Mouse (Mus musculus) midbrain, embryonic 10.5 days (tissue): ENCODE measurements around the gene Gm3045. TPM values are rescaled to one million over a fixed set of nuclear protein-coding genes. Genes with fewer than 3 reads are reported as not detected.

Experiments used
- DNase-seq: peaks from one replicate; pipeline ENCODE4 v3.0.0-alpha.2; 2017; ENCODE audit warnings: low spot score
- H3K27ac ChIP-seq: fragments of 300-500 bp; sonication (generic); replicated peaks from 2 replicates; pipeline ENCODE4 v1.5.1; 2016; ENCODE audit warnings: mild to moderate bottlenecking
- H3K27me3 ChIP-seq: fragments of 300-500 bp; sonication (generic); 2 replicates; pipeline ENCODE4 v1.6.1; 2016; ENCODE audit warnings: low read depth, mild to moderate bottlenecking; ENCODE audit not compliant: poor library complexity, severe bottlenecking
- H3K36me3 ChIP-seq: fragments of 300-500 bp; sonication (generic); 2 replicates; pipeline ENCODE4 v1.6.1; 2016; ENCODE audit warnings: mild to moderate bottlenecking, moderate library complexity
- H3K4me1 ChIP-seq: fragments of 300-500 bp; sonication (generic); 2 replicates; pipeline ENCODE4 v1.6.1; 2016
- H3K4me3 ChIP-seq: fragments of 300-500 bp; sonication (generic); 2 replicates; pipeline ENCODE4 v1.5.1; 2016; ENCODE audit warnings: mild to moderate bottlenecking, moderate library complexity
- H3K9me3 ChIP-seq: fragments of 300-500 bp; sonication (generic); replicated peaks from 2 replicates; pipeline ENCODE4 v1.6.1; 2016; ENCODE audit warnings: mild to moderate bottlenecking
- WGBS: fragments of 180-500 bp; shearing (Covaris S2); methylation state at CpG from one replicate; pipeline ENCODE4 v1.1.7; 2016; 5-methylcytosine and 5-hydroxymethylcytosine counted together
- polyA plus RNA-seq: library from polyadenylated mRNA; unstranded; fragments of >200 nt; fragmentation: Nextera tagmentation; extraction: Ambion mirVana; gene quantifications from 2 replicates; pipeline ENCODE4 v1.2.1, GENCODE M21; 2016

The Gm3045 gene
- polyA plus RNA-seq, 1 experiment from 2014 or later, result not detected

- Histone ChIP-seq H3K4me3 (no peak overlapping the region), H3K27ac (no peak overlapping the region), H3K27me3 (no peaks in the 10 kb centered on the region), H3K36me3 (no peaks in the 10 kb centered on the region), H3K9me3 (no peaks in the 10 kb centered on the region), H3K4me1 (0 out of 2 replicates have a peak, but pooled peaks cover 5% of the 10 kb centered on the region)
- 79% methylated on average over 5 of the region's 5 CpGs for WGBS
- DNase-seq, result no peak
Measured at GRCm38 (mm10) chr13:56476790-56477189, 50.4 kb downstream of the Gm3045 start.

- Histone ChIP-seq H3K36me3 (no peaks in the 10 kb centered on the region), H3K27me3 (no peaks in the 10 kb centered on the region), H3K4me1 (0 out of 2 replicates have a peak, but pooled peaks cover 5% of the 10 kb centered on the region), H3K4me3 (no peak overlapping the region), H3K9me3 (no peaks in the 10 kb centered on the region), H3K27ac (no peak overlapping the region)
- DNase-seq, result no peak
- 74% methylated on average over 6 of the region's 6 CpGs for WGBS
Measured at GRCm38 (mm10) chr13:56477271-56477670, 50.9 kb downstream of the Gm3045 start.

- Histone ChIP-seq H3K4me1 (0 out of 2 replicates have a peak, but pooled peaks cover 5% of the 10 kb centered on the region), H3K9me3 (no peaks in the 10 kb centered on the region), H3K27ac (no peak overlapping the region), H3K36me3 (no peaks in the 10 kb centered on the region), H3K27me3 (no peaks in the 10 kb centered on the region), H3K4me3 (no peak overlapping the region)
- no peak for DNase-seq
- WGBS, result 90% methylated on average over 6 of the region's 6 CpGs
Measured at GRCm38 (mm10) chr13:56478027-56478426, 51.6 kb downstream of the Gm3045 start.

DNA sequence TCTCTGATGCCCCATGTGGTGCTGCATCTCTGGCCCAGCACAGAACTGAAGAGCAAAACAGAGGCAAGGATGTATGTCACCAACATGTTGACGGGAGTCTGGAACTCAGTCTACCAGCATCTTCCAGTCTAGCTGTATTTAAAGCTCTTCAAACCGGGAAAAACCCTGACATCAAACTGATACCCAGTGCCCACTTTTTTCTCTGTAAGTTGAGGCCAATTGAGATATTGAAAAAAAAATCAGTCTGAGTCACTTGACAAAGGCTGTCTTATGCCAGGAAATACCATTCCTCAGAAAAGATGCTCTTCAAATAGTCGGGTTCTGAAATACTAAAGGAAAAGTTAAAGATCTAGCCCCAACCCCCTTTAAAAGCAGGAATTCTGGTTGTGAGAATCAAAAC, 55.8 kb downstream of the Gm3045 start, which contains the start of gene Il9:
TSS of gene Il9 (minus strand) at position 101 of the 400 bp plus-strand sequence.
- Histone ChIP-seq H3K27me3 (no peaks in the 10 kb centered on the region), H3K9me3 (no peaks in the 10 kb centered on the region), H3K27ac (no peak within 1 kb of the TSS), H3K36me3 (no peaks in the 10 kb centered on the region), H3K4me1 (0 out of 2 replicates have a peak, but pooled peaks cover 3% of the 10 kb centered on the region), H3K4me3 (no peak within 1 kb of the TSS)
- no peak for DNase-seq
- WGBS, result 87% methylated on average over 3 of the region's 3 CpGs

Other genes with a start within 250 kb of the Gm3045 start
- gene Tifab, start 247.7 kb upstream of the Gm3045 start, polyA plus RNA-seq, result 1.4 and 1.6 TPM in 2 replicates
- 33.7 and 34.4 TPM in 2 replicates for gene Neurog1, start 174.4 kb upstream of the Gm3045 start, polyA plus RNA-seq
- gene Cxcl14, start 130.0 kb upstream of the Gm3045 start, polyA plus RNA-seq, result 5.4 and 9.3 TPM in 2 replicates
- gene Slc25a48, start 11.8 kb downstream of the Gm3045 start, polyA plus RNA-seq, result not detected in 2 replicates
- not detected in 2 replicates for gene Il9, start 55.7 kb downstream of the Gm3045 start, polyA plus RNA-seq
- gene Fbxl21, start 95.9 kb downstream of the Gm3045 start, polyA plus RNA-seq, result 1.4 and 1.6 TPM in 2 replicates
- gene Lect2, start 121.9 kb downstream of the Gm3045 start, polyA plus RNA-seq, result not detected in 2 replicates
- gene Tgfbi, start 182.9 kb downstream of the Gm3045 start, polyA plus RNA-seq, result 23.2 and 29.8 TPM in 2 replicates